Mouse (Mus musculus) adrenal gland, postnatal 25 days (tissue): ENCODE results near the gene Exosc5. TPM values are rescaled to one million over a fixed set of nuclear protein-coding genes. Genes with fewer than 3 reads are reported as not detected.

Source experiments
- DNase-seq: peaks from one replicate; pipeline ENCODE4 v3.0.0; 2021; ENCODE audit warnings: mixed read lengths
- total RNA-seq: library from RNA; stranded (reverse); gene quantifications from 2 replicates; pipeline ENCODE4 v1.2.3, GENCODE M21; 2021

The Exosc5 gene
- total RNA-seq, 1 experiment from 2014 or later: 59.4 TPM

- DNase-seq: no peak
These were observed 21.0 kb downstream of the Exosc5 start for GRCm38 (mm10) chr7:25679971-25680370.

- peak; percentile 96 for DNase-seq
These were observed 21.7 kb downstream of the Exosc5 start, which contains the start of gene B9d2 for GRCm38 (mm10) chr7:25680514-25681258. Gene B9d2, plus strand, starts transcription at chr7:25680780.

DNA sequence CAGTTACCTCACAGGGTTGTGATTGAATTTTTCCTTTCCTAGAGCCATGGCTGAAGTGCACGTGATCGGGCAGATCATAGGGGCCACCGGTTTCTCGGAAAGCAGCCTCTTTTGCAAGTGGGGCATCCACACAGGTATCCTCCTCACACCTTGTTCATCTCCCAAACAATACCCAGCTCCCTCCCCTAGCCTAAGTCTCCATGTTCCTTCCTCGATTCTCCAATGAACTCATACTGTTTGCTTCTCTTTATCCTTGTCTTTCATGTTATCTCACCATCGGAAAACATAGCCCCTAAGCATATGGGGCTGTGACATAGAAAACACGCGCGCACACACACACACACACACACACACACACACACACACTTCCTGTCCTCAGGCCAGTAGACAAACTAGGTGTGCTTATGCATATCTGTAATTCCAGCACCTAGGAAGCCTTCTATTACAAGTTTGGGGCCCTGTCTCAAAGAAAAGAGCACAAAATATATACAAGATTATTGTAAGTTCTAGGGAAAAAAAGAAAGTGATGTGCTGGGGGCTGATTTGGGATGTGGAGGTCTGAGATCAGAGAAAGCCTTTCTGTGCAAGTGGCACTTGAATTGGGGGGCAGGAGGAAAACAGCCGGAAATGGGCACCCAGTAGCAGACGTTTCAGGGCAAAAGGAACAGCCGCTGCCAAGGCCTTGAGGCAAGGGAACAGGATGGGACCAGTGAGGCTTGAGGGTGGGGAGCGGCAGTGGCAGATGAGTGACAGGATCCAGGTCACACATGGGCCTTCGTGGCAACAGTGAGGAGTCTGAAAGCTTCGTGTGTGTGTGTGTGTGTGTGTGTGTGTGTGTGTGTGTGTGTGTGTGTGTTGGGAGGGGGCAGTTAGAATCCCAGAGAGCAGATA, 22.6 kb downstream of the Exosc5 start:
- DNase-seq: no peak

DNA sequence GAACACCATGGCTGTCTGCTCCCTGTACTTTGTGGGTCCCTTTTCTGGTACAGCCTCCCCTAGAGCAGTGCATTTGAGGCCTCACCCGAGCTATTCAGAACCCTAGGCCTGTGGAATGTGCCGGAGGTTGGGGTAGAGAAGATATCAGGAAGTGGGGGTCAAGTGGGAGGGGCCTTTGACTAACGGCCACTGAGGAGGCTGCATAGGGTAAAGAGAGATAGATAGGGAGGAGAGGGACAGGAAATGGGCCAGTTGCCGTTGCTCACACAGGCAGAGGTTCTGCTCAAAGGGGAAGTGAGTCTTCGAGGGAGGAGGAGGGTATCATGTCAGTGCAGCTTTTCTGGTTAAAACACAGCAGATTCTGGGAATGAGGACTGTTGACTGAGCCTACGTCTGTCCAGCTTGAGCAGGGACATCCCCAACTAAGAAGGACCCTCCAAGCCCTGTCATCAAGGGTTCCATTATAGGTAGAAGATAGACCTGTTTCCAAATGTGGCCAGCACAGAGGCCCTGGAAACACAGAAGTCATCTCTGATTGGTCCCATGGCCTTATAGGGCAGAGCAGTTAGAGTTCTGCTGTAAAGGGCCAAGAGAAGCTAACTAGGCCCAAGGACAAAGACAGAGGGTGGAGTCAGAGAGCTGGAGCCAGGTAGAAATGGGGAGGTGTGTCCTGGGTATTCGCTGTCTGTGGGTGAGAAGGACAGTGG, 24.7 kb downstream of the Exosc5 start:
- no peak for DNase-seq

GRCm38 (mm10) chr7:25684659-25685058, 25.7 kb downstream of the Exosc5 start:
- DNase-seq: no peak

- DNase-seq: no peak
These were observed 27.0 kb downstream of the Exosc5 start for GRCm38 (mm10) chr7:25685926-25686470.

DNA sequence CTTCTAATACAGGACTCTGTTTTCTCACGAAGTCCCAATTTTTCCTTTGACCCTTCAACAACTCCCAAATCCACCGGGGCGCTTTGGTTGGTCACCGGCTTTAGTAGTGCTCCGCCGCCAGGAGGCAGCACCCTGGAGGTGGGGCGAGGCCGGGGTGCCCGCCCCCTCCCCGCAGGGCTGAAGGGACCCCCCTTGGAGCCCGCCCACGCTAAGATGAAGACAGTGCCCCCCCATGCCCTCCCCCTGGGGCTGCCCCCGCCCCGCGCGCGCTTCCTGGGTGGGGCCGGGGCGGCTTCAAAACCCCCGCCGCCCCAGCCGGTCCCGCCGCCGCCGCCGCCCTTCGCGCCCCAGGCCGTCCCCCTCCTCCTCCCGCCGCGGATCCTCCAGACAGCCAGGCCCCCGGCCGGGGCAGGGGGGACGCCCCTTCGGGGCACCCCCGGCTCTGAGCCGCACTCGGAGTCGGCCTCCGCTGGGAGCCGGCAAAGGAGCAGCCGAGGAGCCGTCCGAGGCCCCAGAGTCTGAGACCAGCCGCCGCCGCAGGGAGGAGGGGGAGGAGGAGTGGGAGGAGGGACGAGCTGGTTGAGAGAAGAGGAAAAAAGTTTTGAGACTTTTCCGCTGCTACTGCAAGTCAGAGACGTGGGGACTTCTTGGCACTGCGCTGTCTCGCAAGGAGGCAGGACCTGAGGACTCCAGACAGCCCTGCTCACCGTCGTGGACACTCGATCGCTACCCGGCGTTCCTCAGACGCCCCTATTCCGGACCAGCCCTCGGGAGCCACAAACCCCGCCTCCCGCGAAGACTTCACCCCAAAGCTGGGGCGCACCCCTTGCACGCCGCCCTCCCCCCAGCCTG, 27.9 kb downstream of the Exosc5 start, which contains the start of gene Tgfb1:
Tgfb1 (plus strand) TSS at position 323 of the 852 bp plus-strand sequence.
- peak; percentile 84 for DNase-seq

- peak; percentile 54 for DNase-seq
These were observed 28.9 kb downstream of the Exosc5 start for GRCm38 (mm10) chr7:25687811-25688401.

- peak; percentile 75 for DNase-seq
These were observed 30.0 kb downstream of the Exosc5 start for GRCm38 (mm10) chr7:25688810-25689586.

DNA sequence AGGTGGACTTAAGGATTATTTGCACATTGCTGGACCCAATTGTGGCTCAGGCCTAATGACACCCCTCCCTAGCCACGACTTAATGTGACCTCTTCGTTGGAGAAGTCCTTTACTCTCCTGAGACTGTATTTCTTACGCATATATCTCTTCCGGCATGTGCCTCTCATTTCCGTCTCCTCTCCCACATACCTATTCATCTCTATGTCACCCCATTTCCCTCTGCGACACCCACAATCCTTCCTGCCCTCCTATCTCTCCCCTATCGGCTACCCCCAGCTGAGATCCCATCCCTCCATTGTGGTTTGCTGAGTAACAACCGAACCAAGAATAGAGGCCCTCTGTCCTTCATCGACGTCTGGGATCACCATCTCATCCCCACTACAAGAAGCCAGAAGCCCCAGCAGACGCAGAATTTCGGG, 30.6 kb downstream of the Exosc5 start:
- no peak for DNase-seq

GRCm38 (mm10) chr7:25690051-25690450, 31.1 kb downstream of the Exosc5 start:
- DNase-seq: no peak

DNA sequence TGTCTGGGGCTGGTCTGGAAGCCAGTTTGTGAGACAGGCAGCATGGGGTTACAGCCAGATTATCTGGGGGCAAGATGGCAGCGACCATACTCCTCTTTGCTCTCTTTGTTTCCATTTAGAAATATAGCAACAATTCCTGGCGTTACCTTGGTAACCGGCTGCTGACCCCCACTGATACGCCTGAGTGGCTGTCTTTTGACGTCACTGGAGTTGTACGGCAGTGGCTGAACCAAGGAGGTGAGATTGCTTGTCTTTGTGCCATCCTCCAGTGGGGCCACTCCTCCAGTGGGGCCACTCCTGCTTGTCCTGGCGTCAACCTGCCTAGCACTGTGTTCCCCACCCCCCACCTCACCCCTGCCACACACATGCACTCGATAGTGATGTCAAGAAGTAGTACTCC, 35.1 kb downstream of the Exosc5 start:
- no peak for DNase-seq

DNA sequence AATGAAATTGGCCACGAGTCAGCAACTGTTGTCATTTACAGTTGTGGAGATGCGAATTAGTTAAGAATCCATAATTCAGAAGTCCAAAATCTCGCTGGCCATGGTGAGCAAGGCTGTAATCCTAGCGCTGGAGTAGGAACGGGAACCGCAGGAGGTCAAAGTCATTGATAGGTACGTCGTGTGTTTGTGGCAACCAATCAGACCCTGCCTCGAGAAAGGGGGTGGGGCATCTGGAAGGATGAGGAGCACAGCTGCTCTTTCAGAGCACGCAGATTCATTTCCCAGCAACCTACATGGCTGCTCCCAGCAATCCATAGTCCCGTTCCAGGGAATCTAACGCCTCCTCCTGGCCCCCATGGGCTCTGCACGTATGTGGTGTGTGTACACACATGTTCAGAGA, 40.9 kb downstream of the Exosc5 start:
- DNase-seq: no peak

GRCm38 (mm10) chr7:25700732-25701131, 41.8 kb downstream of the Exosc5 start:
- DNase-seq: no peak

GRCm38 (mm10) chr7:25702350-25702749, 43.4 kb downstream of the Exosc5 start:
- DNase-seq: no peak

DNA sequence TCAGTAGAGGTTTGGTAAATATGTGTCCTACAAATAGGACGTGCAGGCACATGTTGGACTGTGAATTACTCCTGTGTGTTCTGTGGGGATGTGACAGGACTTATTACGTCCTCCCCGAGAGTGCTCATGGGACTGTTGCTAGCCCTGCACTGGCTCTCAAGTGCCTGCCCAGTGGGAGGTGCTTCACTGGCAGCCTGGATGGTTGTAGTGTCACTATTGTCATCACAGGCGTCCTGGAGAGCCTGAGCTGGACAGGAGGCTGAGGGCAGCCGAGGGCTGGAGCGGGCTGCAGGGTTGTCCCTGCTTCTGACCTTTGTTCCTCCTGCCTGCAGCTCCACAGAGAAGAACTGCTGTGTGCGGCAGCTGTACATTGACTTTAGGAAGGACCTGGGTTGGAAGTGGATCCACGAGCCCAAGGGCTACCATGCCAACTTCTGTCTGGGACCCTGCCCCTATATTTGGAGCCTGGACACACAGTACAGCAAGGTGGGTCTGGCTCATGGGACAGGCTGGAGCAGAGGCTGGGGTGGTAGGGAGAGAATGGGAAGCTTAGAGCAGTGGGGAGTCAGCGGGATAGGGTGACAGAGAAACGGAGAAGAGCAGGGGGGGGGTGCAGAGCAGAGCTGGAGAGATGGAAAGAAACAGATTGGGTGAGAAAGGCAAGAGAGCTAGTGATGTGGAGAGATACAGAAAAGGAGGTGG, 45.0 kb downstream of the Exosc5 start:
- no peak for DNase-seq

GRCm38 (mm10) chr7:25704716-25705364, 45.9 kb downstream of the Exosc5 start:
- no peak for DNase-seq

DNA sequence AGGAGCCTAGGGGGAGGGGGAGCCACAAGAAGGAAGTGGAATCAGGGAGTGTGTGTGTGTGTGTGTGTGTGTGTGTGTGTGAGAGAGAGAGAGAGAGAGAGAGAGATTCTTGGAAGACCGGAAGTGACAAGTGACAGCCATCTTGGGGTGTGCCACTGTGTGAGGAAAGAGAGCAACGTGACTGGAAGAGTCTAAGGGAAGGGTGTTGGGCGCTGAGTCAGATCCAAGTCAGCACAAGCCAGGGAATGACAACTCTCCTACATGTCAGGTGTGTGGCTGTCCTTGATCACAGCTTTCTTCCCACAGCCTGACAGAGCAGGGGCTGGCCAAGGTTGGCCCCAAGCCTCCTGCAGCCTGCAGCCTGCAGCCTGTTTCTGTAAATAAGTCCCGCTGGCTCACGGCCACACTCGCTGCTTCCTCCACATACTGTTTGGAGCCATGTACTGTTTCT, 46.9 kb downstream of the Exosc5 start:
- no peak for DNase-seq
